Mouse (Mus musculus) thymus, adult 2 months (tissue): Measurements from ENCODE around the gene Kansl1l.

ENCODE experiments used
- CTCF ChIP-seq: fragments of 200-500 bp; IDR thresholded peaks from 2 replicates; pipeline ENCODE4 v1.5.1; 2012; ENCODE audit warnings: mild to moderate bottlenecking, control low read depth, low read length, moderate library complexity, borderline replicate concordance; ENCODE audit not compliant: control insufficient read depth, poor library complexity, insufficient read depth; ENCODE audit errors: extremely low read depth
- POLR2A ChIP-seq: fragments of 200-500 bp; IDR thresholded peaks from 2 replicates; pipeline ENCODE4 v1.6.1; 2012; ENCODE audit warnings: mild to moderate bottlenecking, low read length, control low read depth, moderate library complexity; ENCODE audit not compliant: control insufficient read depth, poor library complexity, insufficient read depth; ENCODE audit errors: extremely low read depth

- TF ChIP-seq CTCF (no peak), POLR2A (no peak)
Observed at GRCm38 (mm10) chr1:66692780-66693392, 124.5 kb downstream of the Kansl1l start.
